Mouse (Mus musculus): ENCODE measurements around the gene Gm5936.
"Not testable (repeated sequence)": the region's sequence is repeated elsewhere in the genome, so short reads cannot be mapped to it uniquely, and the experiment has no call there.

Gene Gm5936

DNA sequence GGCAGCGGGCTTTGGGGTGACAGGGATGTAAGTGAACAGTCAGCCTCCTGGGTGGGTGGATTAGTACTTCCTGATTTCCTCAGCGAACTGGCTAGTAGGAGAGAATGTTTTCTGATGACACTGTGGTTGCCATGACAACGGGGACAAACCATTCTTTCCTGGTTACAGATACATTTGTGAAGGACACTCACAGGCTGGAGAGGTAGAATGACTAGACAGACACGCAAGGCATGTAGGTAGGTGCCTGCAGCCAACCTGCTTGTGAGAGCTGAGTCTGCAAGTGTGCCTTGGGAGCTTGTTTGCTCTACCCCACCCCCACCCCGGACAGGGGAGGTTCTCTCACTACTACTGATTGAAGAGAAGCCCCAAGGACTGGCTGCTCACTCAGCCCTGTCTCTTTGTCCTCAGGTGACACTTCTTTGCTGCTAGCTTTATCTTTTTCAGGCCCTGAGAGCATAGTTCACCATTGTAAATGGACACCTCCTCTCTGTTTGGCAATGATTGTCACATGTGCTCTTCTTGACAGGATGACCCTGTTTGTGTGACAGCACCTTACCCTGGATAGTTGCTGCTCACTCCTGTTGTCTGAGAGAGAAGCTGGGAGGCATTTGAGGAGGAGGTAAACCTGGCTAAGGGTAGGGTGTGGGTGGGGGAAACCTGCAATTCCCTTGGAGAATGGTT is at the start of gene Gm5936:
Gene Gm5936 (plus strand): TSS at position 355 of the 681 bp plus-strand sequence.
- peak in 1 of 2 experiments; percentile 9 for DNase-seq

- not testable (repeated sequence) for DNase-seq
Measured at GRCm38 (mm10) chrX:74856104-74856503, 19.1 kb downstream of the Gm5936 start.

GRCm38 (mm10) chrX:74880123-74880522 is 43.1 kb downstream of the Gm5936 start:
- peak in 1 of 2 experiments; percentile 45 for DNase-seq
